ENCODE assay signal across 8 mouse cellular contexts in genomic region chr16:23953189-23953958, GRCm38 (mm10). TPM values are rescaled to one million over a fixed set of nuclear protein-coding genes. Genes with fewer than 3 reads are reported as not detected.
A peak's percentile ranks its signal among the peaks of the same experiment; 100 is the strongest.
DNase-seq lines count a peak whose midpoint lies in the region; TF ChIP-seq lines count a peak whose summit lies in the region.

No protein-coding gene starts in this region.

- H3K9me3 ChIP-seq in limb, embryonic 10.5 days (replicated peaks), result no peaks in the 10 kb centered on the region

- H3K36me3 ChIP-seq in limb, embryonic 10.5 days, result no peaks in the 10 kb centered on the region

- H3K4me1 ChIP-seq in lung, adult 2 months (ENCODE audit: control insufficient read depth, insufficient read depth, low read length), result no peaks in the 10 kb centered on the region
- H3K4me1 ChIP-seq in limb, embryonic 10.5 days, result no peaks in the 10 kb centered on the region

- no peak for DNase-seq in lung, adult 2 months
- no peak for DNase-seq in lung, adult 18-20 months
- DNase-seq in R1 (ENCODE audit: low read depth, low spot score), result peak; percentile 75
- DNase-seq in embryo, embryonic 10 days (ENCODE audit: low spot score), result peak; percentile 76
- DNase-seq in heart, postnatal 4 days, result peak; percentile 77
- DNase-seq in limb, embryonic 10.5 days (ENCODE audit: low spot score), result peak; percentile 81
- peak; percentile 21 to 36 for DNase-seq in natural killer cell, adult 2 months (ENCODE audit: low spot score in 2 of 2)
- DNase-seq in urinary bladder, postnatal 4 days (ENCODE audit: low spot score in 2 of 2), result no peak

- TF ChIP-seq CTCF in lung, adult 2 months (IDR thresholded peaks at IDR 0.05; ENCODE audit: insufficient read depth, low read length), result peak; percentile 33

- H3K27ac ChIP-seq in limb, embryonic 10.5 days, result peak overlapping the region; percentile 43; the same call in 1 of the 2 replicates

- H3K27me3 ChIP-seq in limb, embryonic 10.5 days (ENCODE audit: low read depth, poor library complexity, severe bottlenecking), result no peaks in the 10 kb centered on the region

- no peak overlapping the region for H3K4me3 ChIP-seq in lung, adult 2 months (replicated peaks; ENCODE audit: extremely low read depth, low read depth, low read length)
- H3K4me3 ChIP-seq in limb, embryonic 10.5 days, result no peak overlapping the region

- TF ChIP-seq POLR2A in lung, adult 2 months (IDR thresholded peaks at IDR 0.05; ENCODE audit: borderline replicate concordance, extremely low read depth, low read depth, low read length), result no peak

- WGBS in lung, adult 2 months, result 50% methylated on average over 11 of the region's 11 CpGs
- 53% methylated on average over 11 of the region's 11 CpGs for WGBS in limb, embryonic 10.5 days

RNA-seq across cellular contexts. Expression of gene Rtp2, which starts 21.2 kb away (rescaled TPM):
- polyA plus RNA-seq in lung, adult 2 months (2012; rRNA removed), result not detected in 2 replicates
- not detected for total RNA-seq in heart, postnatal 4 days (2021)
- polyA plus RNA-seq in limb, embryonic 10.5 days (2016; fragmentation: Nextera tagmentation; extraction: Ambion mirVana), result not detected in 2 replicates

RNA-seq across cellular contexts. Expression of gene Gm37419, which starts 34.9 kb away (rescaled TPM):
- not detected in 2 replicates for polyA plus RNA-seq in lung, adult 2 months (2012; rRNA removed)
- not detected for total RNA-seq in heart, postnatal 4 days (2021)
- not detected in 2 replicates for polyA plus RNA-seq in limb, embryonic 10.5 days (2016; fragmentation: Nextera tagmentation; extraction: Ambion mirVana)

RNA-seq across cellular contexts. Expression of gene Bcl6, which starts 35.3 kb away (rescaled TPM):
- 26.0 and 28.2 TPM in 2 replicates for polyA plus RNA-seq in lung, adult 2 months (2012; rRNA removed)
- 1 to 10 TPM; 1.5 TPM for total RNA-seq in heart, postnatal 4 days (2021)
- polyA plus RNA-seq in limb, embryonic 10.5 days (2016; fragmentation: Nextera tagmentation; extraction: Ambion mirVana), result 0.08 and 0.10 TPM in 2 replicates

Comparison
In these comparisons a context has a peak if more than half of its experiments do, and no peak if none do; other contexts are left out.
1. DNase-seq: peak in R1 (single experiment), embryo, embryonic 10 days (single experiment), heart, postnatal 4 days (single experiment), limb, embryonic 10.5 days (single experiment) and natural killer cell, adult 2 months (2 of 2); none in lung, adult 2 months (single experiment), lung, adult 18-20 months (0 of 2) and urinary bladder, postnatal 4 days (0 of 2).
2. RNA of gene Bcl6, which starts 35.3 kb away (polyA plus RNA-seq): 26.0 to 28.2 TPM in lung, adult 2 months; 0.08 to 0.10 TPM in limb, embryonic 10.5 days; every median in the first group is over 10 times any median in the second.